Mouse (Mus musculus) stomach, postnatal 0 days (tissue): ENCODE measurements around the gene Dclk2. TPM values are rescaled to one million over a fixed set of nuclear protein-coding genes. Genes with fewer than 3 reads are reported as not detected.
A peak's percentile ranks its signal among the peaks of the same experiment; 100 is the strongest.

ENCODE experiments used
- ATAC-seq: fragments of 200-750 bp; cut with Nextera tagmentation; 2 replicates; pipeline ENCODE4 v1.8.0; 2017; ENCODE audit not compliant: low FRiP score, low TSS enrichment
- DNase-seq: peaks from one replicate; pipeline ENCODE4 v3.0.0-alpha.2; 2016; ENCODE audit warnings: low spot score
- H3K27ac ChIP-seq: fragments of 300-500 bp; sonication (generic); replicated peaks from 2 replicates; pipeline ENCODE4 v1.5.1; 2014; ENCODE audit warnings: mild to moderate bottlenecking, control low read depth
- H3K27me3 ChIP-seq: fragments of 300-500 bp; sonication (generic); 2 replicates; pipeline ENCODE4 v1.6.1; 2014; ENCODE audit warnings: low read length; ENCODE audit not compliant: control insufficient read depth, insufficient read depth
- H3K36me3 ChIP-seq: fragments of 300-500 bp; sonication (generic); 2 replicates; pipeline ENCODE4 v1.6.1; 2014; ENCODE audit warnings: low read length, mixed read lengths; ENCODE audit not compliant: control insufficient read depth, insufficient read depth
- H3K4me1 ChIP-seq: fragments of 300-500 bp; sonication (generic); replicated peaks from 2 replicates; pipeline ENCODE4 v1.6.1; 2014; ENCODE audit warnings: antibody characterized with exemption; ENCODE audit not compliant: control insufficient read depth, insufficient read depth
- H3K4me2 ChIP-seq: fragments of 300-500 bp; sonication (generic); replicated peaks from 2 replicates; pipeline ENCODE4 v1.6.1; 2014; ENCODE audit warnings: low read depth, mild to moderate bottlenecking, control low read depth, moderate library complexity
- H3K4me3 ChIP-seq: fragments of 300-500 bp; sonication (generic); 2 replicates; pipeline ENCODE4 v1.5.1; 2014; ENCODE audit warnings: low read depth, low read length, control low read depth
- H3K9ac ChIP-seq: fragments of 300-500 bp; sonication (generic); 2 replicates; pipeline ENCODE4 v1.6.1; 2014; ENCODE audit warnings: mild to moderate bottlenecking, low read length, control low read depth, mixed read lengths
- H3K9me3 ChIP-seq: fragments of 300-500 bp; sonication (generic); 2 replicates; pipeline ENCODE4 v1.6.1; 2016; ENCODE audit warnings: low read length; ENCODE audit not compliant: control insufficient read depth
- CTCF ChIP-seq: IDR thresholded peaks from 2 replicates; pipeline ENCODE4 v1.5.1; 2016; ENCODE audit warnings: antibody characterized with exemption, low read depth, mild to moderate bottlenecking, moderate library complexity
- EP300 ChIP-seq: optimal IDR thresholded peaks from 2 replicates; pipeline ENCODE3; 2016; ENCODE audit warnings: antibody characterized with exemption
- WGBS: fragments of 180-500 bp; shearing (Covaris S2); extraction: QIAGEN DNeasy Blood & Tissue Kit; methylation state at CpG from one replicate; pipeline ENCODE4 v1.1.7; 2014; 5-methylcytosine and 5-hydroxymethylcytosine counted together
- polyA plus RNA-seq: library from polyadenylated mRNA; unstranded; fragments of >200 nt; fragmentation: Nextera tagmentation; extraction: Ambion mirVana; gene quantifications from 2 replicates; pipeline ENCODE4 v1.2.1, GENCODE M21; 2015

Dclk2 gene
- polyA plus RNA-seq, 1 experiment from 2014 or later: 2.3 TPM

DNA sequence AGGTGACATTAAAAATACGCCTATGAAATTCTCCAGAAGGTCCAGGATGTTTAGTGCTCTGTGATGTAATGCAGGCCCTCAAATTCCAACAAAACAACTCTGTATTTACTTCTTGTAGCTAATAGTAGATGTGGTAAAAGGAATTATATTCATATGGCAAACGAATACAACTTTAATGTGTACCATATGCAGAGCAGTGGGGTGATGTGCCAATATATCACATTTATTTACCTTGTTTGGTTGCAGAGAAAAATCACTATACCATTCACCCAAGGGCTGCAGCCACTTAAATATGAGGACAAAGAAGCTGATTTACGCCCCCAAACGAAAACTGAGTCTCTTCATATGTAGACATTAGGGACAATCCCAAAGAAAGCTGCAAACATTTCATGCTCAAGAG lies 158.2 kb downstream of the Dclk2 start:
- no peaks in the 10 kb centered on the region; the same call in 1 of the 2 replicates for H3K27me3 ChIP-seq
- no peaks in the 10 kb centered on the region for H3K4me1 ChIP-seq
- WGBS: 90% methylated on average over 4 of the region's 4 CpGs
- no peak overlapping the region for H3K4me3 ChIP-seq
- H3K9ac ChIP-seq: no peak overlapping the region
- DNase-seq (no peak), ATAC-seq (no peak)
- H3K4me2 ChIP-seq: no peak overlapping the region
- H3K36me3 ChIP-seq: no peaks in the 10 kb centered on the region
- TF ChIP-seq CTCF (no peak), EP300 (no peak)
- H3K9me3 ChIP-seq: no peaks in the 10 kb centered on the region
- H3K27ac ChIP-seq: no peak overlapping the region

DNA sequence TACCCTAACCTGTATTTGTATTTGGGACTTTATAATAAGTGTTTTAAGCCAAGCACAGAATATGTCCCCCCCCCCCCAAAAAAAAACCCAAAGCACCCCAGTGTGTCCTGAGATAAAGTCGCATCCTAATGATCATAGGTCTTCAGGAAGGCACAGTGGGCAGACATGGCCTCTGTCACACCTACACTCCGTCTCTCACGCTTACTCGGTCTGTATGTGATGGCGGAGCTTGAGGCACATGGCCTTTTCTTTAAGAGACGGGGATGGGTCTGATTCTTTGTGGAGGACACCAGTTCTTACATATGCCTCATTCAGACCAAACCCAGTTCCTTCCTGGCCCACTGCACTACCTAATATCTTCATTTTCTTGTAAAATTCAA lies 158.6 kb downstream of the Dclk2 start:
- 96% methylated on average over 6 of the region's 6 CpGs for WGBS

GRCm38 (mm10) chr3:86761095-86762035 lies 159.3 kb downstream of the Dclk2 start:
- H3K27ac ChIP-seq: no peak overlapping the region
- 68% methylated on average over 9 of the region's 9 CpGs for WGBS
- no peak for TF ChIP-seq EP300
- peak; percentile 91 for TF ChIP-seq CTCF
- DNase-seq (peak; percentile 56), ATAC-seq (no peak)
- no peaks in the 10 kb centered on the region for H3K4me1 ChIP-seq
- no peak overlapping the region for H3K9ac ChIP-seq
- no peaks in the 10 kb centered on the region for H3K9me3 ChIP-seq
- H3K27me3 ChIP-seq: no peaks in the 10 kb centered on the region; the same call in 1 of the 2 replicates
- H3K36me3 ChIP-seq: no peaks in the 10 kb centered on the region
- H3K4me3 ChIP-seq: no peak overlapping the region
- no peak overlapping the region for H3K4me2 ChIP-seq

More for the DNA sequence above, 158.6 kb downstream of the Dclk2 start:
- TF ChIP-seq EP300: no peak
- no peak for TF ChIP-seq CTCF
- Histone ChIP-seq H3K9ac (no peak overlapping the region), H3K4me1 (no peaks in the 10 kb centered on the region), H3K9me3 (no peaks in the 10 kb centered on the region), H3K4me3 (no peak overlapping the region), H3K36me3 (no peaks in the 10 kb centered on the region), H3K27me3 (no peaks in the 10 kb centered on the region; the same call in 1 of the 2 replicates), H3K4me2 (no peak overlapping the region), H3K27ac (no peak overlapping the region)
- ATAC-seq (no peak), DNase-seq (no peak)

DNA sequence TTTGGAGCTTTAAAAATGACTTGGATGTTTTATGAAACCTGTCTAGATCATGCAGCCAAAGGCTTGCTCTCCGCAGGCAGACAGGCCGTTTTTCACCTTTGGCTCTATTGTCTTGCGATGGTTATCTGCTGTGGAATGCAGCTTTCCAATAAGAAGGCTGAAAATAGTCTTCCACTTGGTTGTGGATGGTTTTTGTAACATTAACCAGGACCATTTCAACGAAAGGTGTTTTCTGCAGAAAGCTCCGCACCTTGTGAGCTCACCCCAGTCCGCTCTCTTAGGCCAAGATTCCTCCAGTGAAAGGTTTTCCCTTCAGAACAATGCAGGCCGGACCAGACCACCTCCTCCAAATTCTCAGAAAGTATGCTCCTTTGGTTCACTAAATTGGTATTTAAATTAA lies 160.2 kb downstream of the Dclk2 start:
- Histone ChIP-seq H3K4me2 (no peak overlapping the region), H3K4me3 (no peak overlapping the region), H3K9ac (no peak overlapping the region), H3K27ac (no peak overlapping the region), H3K36me3 (no peaks in the 10 kb centered on the region), H3K9me3 (no peaks in the 10 kb centered on the region), H3K27me3 (no peaks in the 10 kb centered on the region; the same call in 1 of the 2 replicates), H3K4me1 (no peaks in the 10 kb centered on the region)
- DNase-seq (no peak), ATAC-seq (no peak)
- TF ChIP-seq EP300: no peak
- no peak for TF ChIP-seq CTCF
- 76% methylated on average over 7 of the region's 7 CpGs for WGBS

DNA sequence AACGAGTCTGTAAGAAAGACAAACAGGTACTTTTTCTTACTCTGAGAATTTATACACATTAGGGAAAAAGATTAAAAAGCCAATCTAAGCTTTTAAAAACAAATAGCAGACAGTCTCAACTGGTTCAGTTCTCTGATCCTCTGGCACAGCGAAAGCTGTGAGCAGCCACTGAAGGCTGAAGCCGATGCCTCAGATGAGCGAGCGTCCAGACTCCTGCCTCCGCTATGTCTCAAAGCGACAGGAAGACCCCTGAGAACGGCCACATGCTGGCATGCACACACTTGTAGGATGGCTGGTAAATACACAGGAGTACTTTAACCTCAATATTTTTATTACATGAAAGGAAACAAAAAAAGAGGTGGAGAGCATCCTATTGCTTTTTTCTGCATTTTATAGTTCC lies 160.8 kb downstream of the Dclk2 start:
- TF ChIP-seq EP300: no peak
- TF ChIP-seq CTCF: no peak
- no peaks in the 10 kb centered on the region for H3K36me3 ChIP-seq
- no peak for ATAC-seq
- no peak for DNase-seq
- H3K27me3 ChIP-seq: no peaks in the 10 kb centered on the region; the same call in 1 of the 2 replicates
- H3K4me1 ChIP-seq: no peaks in the 10 kb centered on the region
- H3K4me2 ChIP-seq: no peak overlapping the region
- H3K27ac ChIP-seq: no peak overlapping the region
- no peak overlapping the region for H3K9ac ChIP-seq
- no peak overlapping the region for H3K4me3 ChIP-seq
- no peaks in the 10 kb centered on the region for H3K9me3 ChIP-seq
- WGBS: 79% methylated on average over 8 of the region's 8 CpGs

DNA sequence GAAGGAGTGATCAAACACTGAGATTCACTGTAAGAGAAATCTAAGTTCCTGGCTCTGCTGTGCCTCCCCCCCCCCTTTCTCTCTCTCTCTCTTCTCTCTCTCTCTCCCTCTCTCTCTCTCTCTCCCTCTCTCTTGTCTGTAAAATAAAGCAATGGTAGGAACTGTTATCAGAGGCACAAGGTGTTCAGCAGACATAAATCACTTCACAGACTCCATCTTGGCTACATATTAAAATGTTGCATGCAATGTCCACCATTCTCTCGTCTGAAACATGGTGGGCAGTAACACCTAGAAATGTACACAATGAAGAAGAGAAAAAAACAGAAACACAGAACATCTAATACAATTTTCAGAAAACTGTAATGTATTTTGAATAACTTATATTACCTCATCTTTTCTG lies 161.3 kb downstream of the Dclk2 start:
- no peak overlapping the region for H3K9ac ChIP-seq
- WGBS: 83% methylated on average over 1 of the region's 1 CpGs
- ATAC-seq (no peak), DNase-seq (no peak)
- H3K9me3 ChIP-seq: no peaks in the 10 kb centered on the region
- H3K4me1 ChIP-seq: no peaks in the 10 kb centered on the region
- no peak overlapping the region for H3K27ac ChIP-seq
- H3K4me3 ChIP-seq: no peak overlapping the region
- H3K27me3 ChIP-seq: no peaks in the 10 kb centered on the region; the same call in 1 of the 2 replicates
- TF ChIP-seq EP300 (no peak), CTCF (no peak)
- H3K36me3 ChIP-seq: no peaks in the 10 kb centered on the region
- H3K4me2 ChIP-seq: no peak overlapping the region
